Comparison of ENCODE assay signal across 8 mouse cellular contexts in genomic region chr3:52267293-52267651, GRCm38 (mm10). TPM values are rescaled to one million over a fixed set of nuclear protein-coding genes. Genes with fewer than 3 reads are reported as not detected.
A peak's percentile ranks its signal among the peaks of the same experiment; 100 is the strongest.
DNase-seq lines count a peak whose midpoint lies in the region; ATAC-seq and TF ChIP-seq lines count a peak whose summit lies in the region.

No protein-coding gene starts in this region.

- TF ChIP-seq POLR2A in cerebellum, adult 2 months (IDR thresholded peaks at IDR 0.05; ENCODE audit: borderline replicate concordance, insufficient read depth, low read length) = no peak
- TF ChIP-seq POLR2A in bone marrow, adult 2 months (IDR thresholded peaks at IDR 0.05; ENCODE audit: borderline replicate concordance, control insufficient read depth, low read depth, low read length) = no peak

- 6% methylated on average over 15 of the region's 15 CpGs for WGBS in cerebellum, adult 2 months
- WGBS in bone marrow, adult 2 months = under 1% methylated on average over 15 of the region's 15 CpGs
- under 1% methylated on average over 15 of the region's 15 CpGs for WGBS in hindbrain, embryonic 10.5 days
- under 1% methylated on average over 15 of the region's 15 CpGs for WGBS in lung, embryonic 15.5 days

- no peak for ATAC-seq in lung, embryonic 15.5 days (ENCODE audit: borderline replicate concordance, extremely low read depth, low FRiP score, low TSS enrichment)
- ATAC-seq in inflammation-experienced regulatory T-cells, adult 6 months = no peak

- no peaks in the 10 kb centered on the region for H3K36me3 ChIP-seq in hindbrain, embryonic 10.5 days
- no peaks in the 10 kb centered on the region for H3K36me3 ChIP-seq in lung, embryonic 15.5 days

- H3K9ac ChIP-seq in lung, embryonic 15.5 days = peak overlapping the region; percentile 53

- TF ChIP-seq CTCF in cerebellum, adult 2 months (IDR thresholded peaks at IDR 0.05; ENCODE audit: borderline replicate concordance, insufficient read depth, low read depth, low read length) = no peak
- no peak for TF ChIP-seq CTCF in bone marrow, adult 2 months (IDR thresholded peaks at IDR 0.05; ENCODE audit: control insufficient read depth, insufficient read depth, low read length)

- no peak for DNase-seq in cerebellum, adult 2 months
- no peak for DNase-seq in cerebellum, adult 9-11 months
- no peak for DNase-seq in hindbrain, embryonic 10.5 days (ENCODE audit: low spot score)
- DNase-seq in spleen, postnatal 36 days (ENCODE audit: low spot score in 2 of 2) = peak; percentile 68 to 69
- no peak for DNase-seq in frontal cortex, postnatal 36 days (ENCODE audit: low spot score in 2 of 2)

- no peak overlapping the region for H3K27ac ChIP-seq in cerebellum, adult 2 months (ENCODE audit: insufficient read depth, low read length)
- peak overlapping the region; percentile 86 for H3K27ac ChIP-seq in bone marrow, adult 2 months (ENCODE audit: control insufficient read depth, insufficient read depth, low read depth, low read length, poor library complexity)
- peak overlapping the region; percentile 87 for H3K27ac ChIP-seq in hindbrain, embryonic 10.5 days
- no peak overlapping the region for H3K27ac ChIP-seq in lung, embryonic 15.5 days

- H3K4me2 ChIP-seq in lung, embryonic 15.5 days = peak overlapping the region; percentile 92

- H3K9me3 ChIP-seq in hindbrain, embryonic 10.5 days = no peaks in the 10 kb centered on the region
- H3K9me3 ChIP-seq in lung, embryonic 15.5 days = no peaks in the 10 kb centered on the region

- H3K4me1 ChIP-seq in cerebellum, adult 2 months (ENCODE audit: control insufficient read depth, insufficient read depth, low read length) = no peaks in the 10 kb centered on the region
- H3K4me1 ChIP-seq in bone marrow, adult 2 months (ENCODE audit: control insufficient read depth, insufficient read depth, low read length) = no peaks in the 10 kb centered on the region; the same call in 1 of the 2 replicates
- peaks cover 39% of the 10 kb centered on the region for H3K4me1 ChIP-seq in hindbrain, embryonic 10.5 days (replicated peaks)
- peaks cover 27% of the 10 kb centered on the region for H3K4me1 ChIP-seq in lung, embryonic 15.5 days

- peak overlapping the region; percentile 91 for H3K4me3 ChIP-seq in cerebellum, adult 2 months (replicated peaks; ENCODE audit: insufficient read depth, low read depth, low read length)
- H3K4me3 ChIP-seq in bone marrow, adult 2 months (replicated peaks; ENCODE audit: control insufficient read depth, low read depth, low read length) = peak overlapping the region; percentile 72
- H3K4me3 ChIP-seq in hindbrain, embryonic 10.5 days = peak overlapping the region; percentile 68
- peak overlapping the region; percentile 75 for H3K4me3 ChIP-seq in lung, embryonic 15.5 days

- no peaks in the 10 kb centered on the region for H3K27me3 ChIP-seq in cerebellum, adult 2 months (ENCODE audit: control insufficient read depth, insufficient read depth, low read length)
- peaks cover 76% of the 10 kb centered on the region for H3K27me3 ChIP-seq in hindbrain, embryonic 10.5 days (ENCODE audit: insufficient read depth, poor library complexity, severe bottlenecking)
- H3K27me3 ChIP-seq in lung, embryonic 15.5 days = peaks cover 8% of the 10 kb centered on the region

RNA-seq across cellular contexts. Expression of gene Foxo1, which starts 0.9 kb away (rescaled TPM):
- polyA plus RNA-seq in cerebellum, adult 2 months (2012; rRNA removed) = 5.4 and 6.7 TPM in 2 replicates
- polyA plus RNA-seq in bone marrow, adult 2 months (2011; ENCODE audit: insufficient read depth, insufficient read length, low replicate concordance, missing spikeins) = 4.1 and 6.3 TPM in 2 replicates
- 2.7 and 3.6 TPM in 2 replicates for polyA plus RNA-seq in hindbrain, embryonic 10.5 days (2016; fragmentation: Nextera tagmentation; extraction: Ambion mirVana)
- polyA plus RNA-seq in lung, embryonic 15.5 days (2015; fragmentation: Nextera tagmentation; extraction: Ambion mirVana) = 5.6 and 6.0 TPM in 2 replicates
- polyA plus RNA-seq in inflammation-experienced regulatory T-cells, adult 6 months (2017; shearing (Covaris generic)) = 10 to 100 TPM; 16.2 to 33.9 (median 32.4) TPM

Comparison
In these comparisons a context has a peak if more than half of its experiments do, and no peak if none do; other contexts are left out.
1. DNase-seq: peak in spleen, postnatal 36 days (2 of 2); none in cerebellum, adult 2 months (0 of 2), cerebellum, adult 9-11 months (single experiment), hindbrain, embryonic 10.5 days (single experiment) and frontal cortex, postnatal 36 days (0 of 2).
2. H3K27ac ChIP-seq: peak in bone marrow, adult 2 months (single experiment) and hindbrain, embryonic 10.5 days (single experiment); none in cerebellum, adult 2 months (single experiment) and lung, embryonic 15.5 days (single experiment).
3. Peak in every context shown above with its lines, with median percentiles within 50 percentile points of each other: H3K4me3 ChIP-seq.